Mouse (Mus musculus): ENCODE data around the gene Mvb12b. TPM values are rescaled to one million over a fixed set of nuclear protein-coding genes. Genes with fewer than 3 reads are reported as not detected.

The Mvb12b gene
- polyA plus RNA-seq (2017; shearing (Covaris generic)), result 13.9 TPM

DNA sequence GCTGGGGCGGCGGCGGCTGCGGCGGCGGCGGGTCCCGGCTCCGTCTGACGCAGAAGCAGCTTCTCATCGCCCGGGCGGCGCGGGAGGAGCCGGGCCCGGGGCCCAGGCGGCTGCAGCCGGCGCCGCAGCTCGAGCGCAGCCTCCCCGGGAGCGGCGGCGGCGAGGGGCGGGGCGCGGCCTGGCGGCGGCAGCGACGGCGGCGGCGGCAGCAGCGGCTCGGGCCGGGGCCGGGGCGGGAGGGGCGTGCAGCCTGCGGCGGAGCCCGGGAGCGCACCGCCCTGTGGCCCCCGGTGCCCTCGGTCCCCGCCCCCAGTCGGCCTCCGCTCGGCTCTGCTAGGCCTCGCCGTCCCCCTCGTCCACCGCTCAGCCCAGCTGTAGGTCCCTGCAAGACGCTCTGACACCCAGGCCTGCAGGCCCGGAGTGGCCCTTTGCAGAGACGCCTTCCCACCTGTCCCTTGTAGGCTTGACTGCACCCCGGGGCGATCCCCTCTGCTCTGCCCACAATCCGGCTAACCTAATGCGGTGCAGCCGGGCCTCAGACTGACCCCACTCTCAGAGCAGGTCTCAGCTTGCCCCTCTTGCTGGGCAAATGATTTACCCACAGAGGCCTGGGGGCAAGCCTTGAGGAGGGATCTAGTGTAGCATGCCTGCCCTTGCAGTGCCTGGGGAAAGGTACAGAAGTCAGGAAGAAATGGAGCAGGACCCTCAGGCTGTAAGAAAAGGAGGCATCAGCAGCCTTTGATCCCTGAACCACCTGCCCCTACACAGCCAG lies at the start of gene Mvb12b:
TSS of gene Mvb12b (minus strand) at position 619 of the 772 bp plus-strand sequence.

Other genes starting within 250 kb of the Mvb12b start
- gene Lmx1b, start 247.4 kb downstream of the Mvb12b start, polyA plus RNA-seq (2017; shearing (Covaris generic)), result not detected